Mouse (Mus musculus): ENCODE data around the gene Rora. TPM values are rescaled to one million over a fixed set of nuclear protein-coding genes. Genes with fewer than 3 reads are reported as not detected.

Rora gene
- polyA plus RNA-seq, 1 experiment, result 0.86 TPM

DNA sequence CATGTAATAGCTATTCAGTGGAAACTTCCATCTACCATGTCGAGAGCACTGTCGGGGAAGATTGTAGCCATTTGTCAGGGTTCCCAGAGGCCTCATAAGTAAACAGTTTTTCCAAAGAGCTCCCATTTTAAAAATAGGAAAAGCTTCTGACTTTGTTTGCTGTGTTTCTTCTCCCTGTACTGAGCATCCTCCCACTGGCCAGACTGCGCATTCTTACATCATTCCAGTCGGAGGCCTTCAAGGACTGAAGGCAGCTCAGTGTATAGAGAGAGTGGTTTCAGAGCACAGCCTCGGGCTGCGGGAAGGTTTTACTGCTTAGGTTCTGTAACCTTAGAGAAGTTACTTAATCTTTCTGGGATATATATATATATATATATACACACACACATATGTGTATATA is 64.8 kb downstream of the Rora start:
- no peaks in the 10 kb centered on the region for H3K79me2 ChIP-seq (ENCODE audit: control insufficient read depth, insufficient read depth)
- H3K36me3 ChIP-seq (ENCODE audit: control insufficient read depth, insufficient read depth), result no peaks in the 10 kb centered on the region
- H3K4me3 ChIP-seq, result no peak overlapping the region
- no peak overlapping the region for H3ac ChIP-seq (ENCODE audit: control insufficient read depth, insufficient read length)
- H3K27me3 ChIP-seq (ENCODE audit: control insufficient read depth, insufficient read depth, insufficient read length), result no peaks in the 10 kb centered on the region
- no peak overlapping the region for H3K4me2 ChIP-seq (ENCODE audit: low read depth)
- TF ChIP-seq USF1 (IDR thresholded peaks at IDR 0.05; ENCODE audit: low read depth), result no peak
- TF ChIP-seq E2F4 (IDR thresholded peaks at IDR 0.05; ENCODE audit: insufficient read depth), result no peak
- no peak for TF ChIP-seq REST (IDR thresholded peaks at IDR 0.05; ENCODE audit: insufficient read depth, insufficient read length)
- no peak for TF ChIP-seq MYOG (IDR thresholded peaks at IDR 0.05; ENCODE audit: control insufficient read depth in 1 of 3, insufficient read depth in 1 of 3, insufficient read length in 2 of 3, low read depth in 2 of 3)
- no peak for TF ChIP-seq TCF3 (IDR thresholded peaks at IDR 0.05; ENCODE audit: insufficient read length, low read depth)
- no peak for TF ChIP-seq SRF (IDR thresholded peaks at IDR 0.05; ENCODE audit: control insufficient read depth, insufficient read length, low read depth)
- no peak for TF ChIP-seq CEBPB (IDR thresholded peaks at IDR 0.05; ENCODE audit: insufficient read depth, poor library complexity, severe bottlenecking)
- no peak for TF ChIP-seq MYOD1 (IDR thresholded peaks at IDR 0.05; ENCODE audit: control insufficient read depth in 1 of 3, insufficient read length in 2 of 3, low read depth in 2 of 3)
- no peak for TF ChIP-seq TCF12 (IDR thresholded peaks at IDR 0.05; ENCODE audit: insufficient read depth, poor library complexity, severe bottlenecking)
- no peak for TF ChIP-seq POLR2AphosphoS2 (IDR thresholded peaks at IDR 0.05; ENCODE audit: insufficient read length, low read depth)

DNA sequence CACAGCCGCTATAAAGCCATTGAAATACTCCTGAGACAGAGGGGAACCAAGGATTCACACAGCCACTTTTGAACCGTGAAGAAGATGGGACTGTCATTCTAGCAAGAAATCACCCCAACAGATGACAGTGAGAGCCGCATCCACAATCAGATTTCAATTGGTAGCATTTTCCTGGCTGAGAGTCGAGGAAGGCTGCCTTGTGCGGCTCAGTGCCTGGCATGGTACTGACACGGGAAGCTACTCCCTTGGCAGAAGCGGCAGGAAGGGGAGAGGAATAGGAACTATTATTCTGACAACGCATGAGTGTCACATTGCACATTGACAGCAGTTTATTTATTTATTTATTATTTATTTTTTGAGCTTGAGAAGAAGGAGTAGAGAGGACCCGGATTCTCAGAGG is 65.7 kb downstream of the Rora start:
- Histone ChIP-seq H3K4me2 (ENCODE audit: low read depth) (no peak overlapping the region), H3K4me3 (no peak overlapping the region), H3ac (ENCODE audit: control insufficient read depth, insufficient read length) (no peak overlapping the region), H3K27me3 (ENCODE audit: control insufficient read depth, insufficient read depth, insufficient read length) (no peaks in the 10 kb centered on the region), H3K79me2 (ENCODE audit: control insufficient read depth, insufficient read depth) (no peaks in the 10 kb centered on the region), H3K36me3 (ENCODE audit: control insufficient read depth, insufficient read depth) (no peaks in the 10 kb centered on the region)
- TF ChIP-seq E2F4 (IDR thresholded peaks at IDR 0.05; ENCODE audit: insufficient read depth), result no peak
- no peak for TF ChIP-seq USF1 (IDR thresholded peaks at IDR 0.05; ENCODE audit: low read depth)
- no peak for TF ChIP-seq MAX (IDR thresholded peaks at IDR 0.05; ENCODE audit: low read depth)
- TF ChIP-seq MYOG (IDR thresholded peaks at IDR 0.05; ENCODE audit: control insufficient read depth in 1 of 3, insufficient read depth in 1 of 3, insufficient read length in 2 of 3, low read depth in 2 of 3), result no peak
- no peak for TF ChIP-seq POLR2A (IDR thresholded peaks at IDR 0.05; ENCODE audit: insufficient read length, low read depth)
- TF ChIP-seq POLR2AphosphoS2 (IDR thresholded peaks at IDR 0.05; ENCODE audit: insufficient read length, low read depth), result no peak
- TF ChIP-seq CEBPB (IDR thresholded peaks at IDR 0.05; ENCODE audit: insufficient read depth, poor library complexity, severe bottlenecking), result no peak
- no peak for TF ChIP-seq MYOD1 (IDR thresholded peaks at IDR 0.05; ENCODE audit: control insufficient read depth in 1 of 3, insufficient read length in 2 of 3, low read depth in 2 of 3)
- TF ChIP-seq TCF3 (IDR thresholded peaks at IDR 0.05; ENCODE audit: insufficient read length, low read depth), result no peak
- no peak for TF ChIP-seq REST (IDR thresholded peaks at IDR 0.05; ENCODE audit: insufficient read depth, insufficient read length)
- TF ChIP-seq SRF (IDR thresholded peaks at IDR 0.05; ENCODE audit: control insufficient read depth, insufficient read length, low read depth), result no peak
- TF ChIP-seq TCF12 (IDR thresholded peaks at IDR 0.05; ENCODE audit: insufficient read depth, poor library complexity, severe bottlenecking), result no peak

DNA sequence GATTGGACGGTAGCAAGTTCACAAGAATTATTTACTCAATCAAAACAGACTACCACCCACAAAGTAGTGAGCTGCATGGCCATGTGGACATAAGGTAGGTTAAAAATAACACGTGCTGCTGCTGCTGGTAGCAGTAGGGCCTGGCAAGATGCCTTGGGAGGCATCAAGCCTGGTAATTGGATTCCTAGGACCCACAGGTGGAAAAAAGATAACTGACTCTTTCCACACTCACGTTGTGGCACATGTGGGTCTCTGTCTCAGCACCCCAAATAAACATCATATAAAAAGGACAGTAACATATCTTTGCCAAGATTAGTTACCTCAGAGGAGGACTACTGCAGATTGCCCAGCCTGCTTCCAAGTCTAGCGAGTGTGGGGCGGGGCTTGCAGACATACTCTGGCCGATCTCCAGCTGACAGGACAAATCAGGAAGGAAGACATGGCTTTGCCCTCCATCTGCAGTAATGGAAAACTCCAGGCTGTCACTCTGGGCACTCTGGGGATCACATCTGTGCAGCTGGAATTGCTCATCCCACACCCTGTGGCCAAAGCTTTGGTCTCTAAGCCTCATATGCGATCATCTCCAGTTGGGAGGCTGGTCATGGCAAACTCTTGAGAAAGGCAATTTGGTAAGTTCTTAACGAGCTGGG is 71.2 kb downstream of the Rora start:
- Histone ChIP-seq H3ac (ENCODE audit: control insufficient read depth, insufficient read length) (no peak overlapping the region), H3K4me3 (no peak overlapping the region), H3K79me2 (ENCODE audit: control insufficient read depth, insufficient read depth) (no peaks in the 10 kb centered on the region), H3K4me2 (ENCODE audit: low read depth) (no peak overlapping the region), H3K36me3 (ENCODE audit: control insufficient read depth, insufficient read depth) (no peaks in the 10 kb centered on the region), H3K27me3 (ENCODE audit: control insufficient read depth, insufficient read depth, insufficient read length) (no peaks in the 10 kb centered on the region)
- no peak for TF ChIP-seq MYOG (IDR thresholded peaks at IDR 0.05; ENCODE audit: control insufficient read depth in 1 of 3, insufficient read depth in 1 of 3, insufficient read length in 2 of 3, low read depth in 2 of 3)
- TF ChIP-seq USF1 (IDR thresholded peaks at IDR 0.05; ENCODE audit: low read depth), result no peak
- no peak for TF ChIP-seq MAX (IDR thresholded peaks at IDR 0.05; ENCODE audit: low read depth)
- no peak for TF ChIP-seq POLR2A (IDR thresholded peaks at IDR 0.05; ENCODE audit: insufficient read length, low read depth)
- no peak for TF ChIP-seq CEBPB (IDR thresholded peaks at IDR 0.05; ENCODE audit: insufficient read depth, poor library complexity, severe bottlenecking)
- no peak for TF ChIP-seq REST (IDR thresholded peaks at IDR 0.05; ENCODE audit: insufficient read depth, insufficient read length)
- TF ChIP-seq SRF (IDR thresholded peaks at IDR 0.05; ENCODE audit: control insufficient read depth, insufficient read length, low read depth), result no peak
- no peak for TF ChIP-seq TCF3 (IDR thresholded peaks at IDR 0.05; ENCODE audit: insufficient read length, low read depth)
- TF ChIP-seq E2F4 (IDR thresholded peaks at IDR 0.05; ENCODE audit: insufficient read depth), result no peak
- TF ChIP-seq MYOD1 (IDR thresholded peaks at IDR 0.05; ENCODE audit: control insufficient read depth in 1 of 3, insufficient read length in 2 of 3, low read depth in 2 of 3), result no peak
- no peak for TF ChIP-seq TCF12 (IDR thresholded peaks at IDR 0.05; ENCODE audit: insufficient read depth, poor library complexity, severe bottlenecking)

DNA sequence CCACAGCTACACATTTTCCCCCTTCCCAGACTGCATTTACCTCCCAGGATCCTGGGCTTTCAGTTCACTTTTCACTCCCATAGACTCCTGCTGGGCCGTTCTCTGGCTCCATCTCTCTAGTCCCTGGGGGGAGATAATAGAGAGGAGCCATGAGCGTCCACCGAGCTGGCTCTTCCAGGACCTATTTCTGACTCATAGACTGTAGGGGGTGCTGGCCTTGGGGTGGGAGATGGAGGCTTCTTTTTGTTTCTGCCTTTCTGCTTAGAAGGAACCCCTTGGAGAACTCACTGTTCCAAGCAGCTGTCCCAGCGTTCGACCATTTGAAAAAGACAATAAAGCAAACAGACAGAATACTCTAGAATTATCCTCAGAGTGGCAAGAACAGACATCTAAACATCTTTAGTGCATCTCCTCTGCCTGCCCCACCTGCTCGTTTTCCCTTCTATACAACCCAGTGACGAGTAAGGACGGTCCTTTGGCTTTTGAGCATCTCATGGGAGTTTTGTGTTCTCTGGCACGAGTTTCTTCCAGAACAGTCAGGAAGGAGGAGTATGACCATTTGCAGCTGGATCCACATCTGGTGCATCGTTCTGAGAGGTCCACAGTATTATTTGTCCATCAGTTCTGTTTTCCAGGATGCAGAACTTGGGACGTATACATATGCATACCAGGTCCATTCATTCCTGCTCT is 73.7 kb downstream of the Rora start:
- H3K4me2 ChIP-seq (ENCODE audit: low read depth), result no peak overlapping the region
- no peaks in the 10 kb centered on the region for H3K36me3 ChIP-seq (ENCODE audit: control insufficient read depth, insufficient read depth)
- H3K4me3 ChIP-seq, result no peak overlapping the region
- H3ac ChIP-seq (ENCODE audit: control insufficient read depth, insufficient read length), result no peak overlapping the region
- no peaks in the 10 kb centered on the region for H3K79me2 ChIP-seq (ENCODE audit: control insufficient read depth, insufficient read depth)
- no peaks in the 10 kb centered on the region for H3K27me3 ChIP-seq (ENCODE audit: control insufficient read depth, insufficient read depth, insufficient read length)
- TF ChIP-seq SRF (IDR thresholded peaks at IDR 0.05; ENCODE audit: control insufficient read depth, insufficient read length, low read depth) (no peak), MYOD1 (IDR thresholded peaks at IDR 0.05; ENCODE audit: control insufficient read depth in 1 of 3, insufficient read length in 2 of 3, low read depth in 2 of 3) (no peak), MYOG (IDR thresholded peaks at IDR 0.05; ENCODE audit: control insufficient read depth in 1 of 3, insufficient read depth in 1 of 3, insufficient read length in 2 of 3, low read depth in 2 of 3) (no peak), E2F4 (IDR thresholded peaks at IDR 0.05; ENCODE audit: insufficient read depth) (no peak), MAX (IDR thresholded peaks at IDR 0.05; ENCODE audit: low read depth) (no peak), POLR2AphosphoS2 (IDR thresholded peaks at IDR 0.05; ENCODE audit: insufficient read length, low read depth) (no peak), TCF12 (IDR thresholded peaks at IDR 0.05; ENCODE audit: insufficient read depth, poor library complexity, severe bottlenecking) (no peak), TCF3 (IDR thresholded peaks at IDR 0.05; ENCODE audit: insufficient read length, low read depth) (no peak), REST (IDR thresholded peaks at IDR 0.05; ENCODE audit: insufficient read depth, insufficient read length) (no peak), USF1 (IDR thresholded peaks at IDR 0.05; ENCODE audit: low read depth) (no peak), POLR2A (IDR thresholded peaks at IDR 0.05; ENCODE audit: insufficient read length, low read depth) (no peak), CEBPB (IDR thresholded peaks at IDR 0.05; ENCODE audit: insufficient read depth, poor library complexity, severe bottlenecking) (no peak)
